Mouse (Mus musculus) embryonic facial prominence, embryonic 10.5 days (tissue): ENCODE results near the gene Scgb2b15. TPM values are rescaled to one million over a fixed set of nuclear protein-coding genes. Genes with fewer than 3 reads are reported as not detected.
"Not testable (repeated sequence)": the region's sequence is repeated elsewhere in the genome, so short reads cannot be mapped to it uniquely, and the experiment has no call there.

Experiments
- DNase-seq: peaks from one replicate; pipeline ENCODE4 v3.0.0-alpha.2; 2017; ENCODE audit warnings: low spot score
- H3K27ac ChIP-seq: fragments of 300-500 bp; sonication (generic); replicated peaks from 2 replicates; pipeline ENCODE4 v1.5.1; 2016; ENCODE audit warnings: mild to moderate bottlenecking
- H3K27me3 ChIP-seq: fragments of 300-500 bp; sonication (generic); replicated peaks from 2 replicates; pipeline ENCODE4 v1.6.1; 2016; ENCODE audit warnings: low read depth, mild to moderate bottlenecking; ENCODE audit not compliant: poor library complexity, severe bottlenecking
- H3K36me3 ChIP-seq: fragments of 300-500 bp; sonication (generic); replicated peaks from 2 replicates; pipeline ENCODE4 v1.6.1; 2016; ENCODE audit warnings: mild to moderate bottlenecking, moderate library complexity
- H3K4me1 ChIP-seq: fragments of 300-500 bp; sonication (generic); 2 replicates; pipeline ENCODE4 v1.6.1; 2016
- H3K4me3 ChIP-seq: fragments of 300-500 bp; sonication (generic); 2 replicates; pipeline ENCODE4 v1.5.1; 2016; ENCODE audit warnings: mild to moderate bottlenecking, moderate library complexity
- H3K9me3 ChIP-seq: fragments of 300-500 bp; sonication (generic); 2 replicates; pipeline ENCODE4 v1.6.1; 2016; ENCODE audit warnings: mild to moderate bottlenecking
- polyA plus RNA-seq: library from polyadenylated mRNA; unstranded; fragments of >200 nt; fragmentation: Nextera tagmentation; extraction: Ambion mirVana; gene quantifications from 2 replicates; pipeline ENCODE4 v1.2.1, GENCODE M21; 2016

The Scgb2b15 gene
- not detected in 2 replicates for polyA plus RNA-seq

- not testable (repeated sequence) for DNase-seq, H3K4me3 ChIP-seq, H3K4me1 ChIP-seq, H3K27ac ChIP-seq, H3K36me3 ChIP-seq, H3K27me3 ChIP-seq, H3K9me3 ChIP-seq
Observed at GRCm38 (mm10) chr7:32829562-32829961, at the start of gene Scgb2b15. TSS of gene Scgb2b15 (minus strand) at chr7:32829662.

GRCm38 (mm10) chr7:32836254-32836653, 6.8 kb upstream of the Scgb2b15 start, which contains the start of gene Scgb1b15:
TSS of gene Scgb1b15 (plus strand) at chr7:32836554.
- DNase-seq, H3K9me3 ChIP-seq, H3K4me3 ChIP-seq, H3K36me3 ChIP-seq, H3K27me3 ChIP-seq, H3K27ac ChIP-seq, H3K4me1 ChIP-seq: not testable (repeated sequence)

Other genes starting within 250 kb of the Scgb2b15 start
- gene Scgb1b15, start 6.9 kb upstream of the Scgb2b15 start, polyA plus RNA-seq, result not detected in 2 replicates
- gene Scgb2b17, start 226.9 kb upstream of the Scgb2b15 start, polyA plus RNA-seq, result not detected in 2 replicates
- not detected in 2 replicates for gene Scgb1b17, start 233.8 kb upstream of the Scgb2b15 start, polyA plus RNA-seq